Mouse (Mus musculus): ENCODE results near the gene Pcp2. TPM values are rescaled to one million over a fixed set of nuclear protein-coding genes. Genes with fewer than 3 reads are reported as not detected.

Gene Pcp2
- polyA plus RNA-seq, 1 experiment from 2014 or later: not detected

- peaks cover 0 to 2% of the 10 kb centered on the region in 2 experiments; a peak in 1 of 4 replicates for H3K4me1 ChIP-seq (ENCODE audit: control insufficient read depth in 2 of 2, insufficient read depth in 2 of 2, low read length in 2 of 2)
- no peak overlapping the region for H3K27ac ChIP-seq (replicated peaks in 1 of 2; ENCODE audit: control insufficient read depth in 1 of 2, insufficient read depth in 1 of 2, low read depth in 2 of 2, low read length in 2 of 2)
- H3K9me3 ChIP-seq (ENCODE audit: control insufficient read depth, low read length): no peaks in the 10 kb centered on the region
- 44% methylated on average over 1 of the region's 1 CpGs for WGBS
- 0 out of 2 replicates have a peak, but pooled peaks cover 4% of the 10 kb centered on the region for H3K36me3 ChIP-seq (ENCODE audit: control insufficient read depth, insufficient read depth, low read length)
- no peak for ATAC-seq (ENCODE audit: insufficient number of reproducible peaks, insufficient read depth, low FRiP score, low read depth)
- H3K4me2 ChIP-seq (ENCODE audit: low read length): no peak overlapping the region
- no peak overlapping the region for H3K9ac ChIP-seq (ENCODE audit: low read length)
- H3K4me3 ChIP-seq (ENCODE audit: control insufficient read depth in 1 of 2, insufficient read depth in 1 of 2, low read depth in 1 of 2, low read length in 2 of 2): no peak overlapping the region
- no peaks in the 10 kb centered on the region for H3K27me3 ChIP-seq (ENCODE audit: control insufficient read depth, insufficient read depth, low read length)
Measured at GRCm38 (mm10) chr8:3599219-3599618, 26.1 kb downstream of the Pcp2 start.

- Histone ChIP-seq H3K4me2 (ENCODE audit: low read length) (no peak overlapping the region), H3K27me3 (ENCODE audit: control insufficient read depth, insufficient read depth, low read length) (no peaks in the 10 kb centered on the region), H3K9ac (ENCODE audit: low read length) (no peak overlapping the region), H3K4me3 (ENCODE audit: control insufficient read depth in 1 of 2, insufficient read depth in 1 of 2, low read depth in 1 of 2, low read length in 2 of 2) (no peak overlapping the region), H3K9me3 (ENCODE audit: control insufficient read depth, low read length) (no peaks in the 10 kb centered on the region), H3K4me1 (ENCODE audit: control insufficient read depth in 2 of 2, insufficient read depth in 2 of 2, low read length in 2 of 2) (peaks cover 2% of the 10 kb centered on the region in 2 experiments; a peak in 2 of 4 replicates), H3K27ac (replicated peaks in 1 of 2; ENCODE audit: control insufficient read depth in 1 of 2, insufficient read depth in 1 of 2, low read depth in 2 of 2, low read length in 2 of 2) (no peak overlapping the region), H3K36me3 (ENCODE audit: control insufficient read depth, insufficient read depth, low read length) (no peaks in the 10 kb centered on the region)
- ATAC-seq (ENCODE audit: insufficient number of reproducible peaks, insufficient read depth, low FRiP score, low read depth): no peak
- 80% methylated on average over 3 of the region's 3 CpGs for WGBS
Measured at GRCm38 (mm10) chr8:3598054-3598453, 27.3 kb downstream of the Pcp2 start.

- H3K4me3 ChIP-seq (ENCODE audit: control insufficient read depth in 1 of 2, insufficient read depth in 1 of 2, low read depth in 1 of 2, low read length in 2 of 2): no peak overlapping the region
- H3K9me3 ChIP-seq (ENCODE audit: control insufficient read depth, low read length): no peaks in the 10 kb centered on the region
- no peak overlapping the region for H3K4me2 ChIP-seq (ENCODE audit: low read length)
- 79% methylated on average over 2 of the region's 2 CpGs for WGBS
- ATAC-seq (ENCODE audit: insufficient number of reproducible peaks, insufficient read depth, low FRiP score, low read depth): no peak
- no peaks in the 10 kb centered on the region for H3K27me3 ChIP-seq (ENCODE audit: control insufficient read depth, insufficient read depth, low read length)
- no peak overlapping the region for H3K9ac ChIP-seq (ENCODE audit: low read length)
- no peaks in the 10 kb centered on the region for H3K36me3 ChIP-seq (ENCODE audit: control insufficient read depth, insufficient read depth, low read length)
- H3K27ac ChIP-seq (replicated peaks in 1 of 2; ENCODE audit: control insufficient read depth in 1 of 2, insufficient read depth in 1 of 2, low read depth in 2 of 2, low read length in 2 of 2): no peak overlapping the region
- H3K4me1 ChIP-seq (ENCODE audit: control insufficient read depth in 2 of 2, insufficient read depth in 2 of 2, low read length in 2 of 2): peaks cover 0 to 2% of the 10 kb centered on the region in 2 experiments; a peak in 1 of 4 replicates
Measured at GRCm38 (mm10) chr8:3594466-3594865, 30.9 kb downstream of the Pcp2 start.

- Histone ChIP-seq H3K4me2 (ENCODE audit: low read length) (no peak overlapping the region), H3K4me3 (ENCODE audit: control insufficient read depth in 1 of 2, insufficient read depth in 1 of 2, low read depth in 1 of 2, low read length in 2 of 2) (no peak overlapping the region), H3K36me3 (ENCODE audit: control insufficient read depth, insufficient read depth, low read length) (no peaks in the 10 kb centered on the region), H3K27me3 (ENCODE audit: control insufficient read depth, insufficient read depth, low read length) (no peaks in the 10 kb centered on the region), H3K9ac (ENCODE audit: low read length) (no peak overlapping the region), H3K9me3 (ENCODE audit: control insufficient read depth, low read length) (no peaks in the 10 kb centered on the region), H3K4me1 (ENCODE audit: control insufficient read depth in 2 of 2, insufficient read depth in 2 of 2, low read length in 2 of 2) (peaks cover 0 to 2% of the 10 kb centered on the region in 2 experiments; a peak in 1 of 4 replicates), H3K27ac (replicated peaks in 1 of 2; ENCODE audit: control insufficient read depth in 1 of 2, insufficient read depth in 1 of 2, low read depth in 2 of 2, low read length in 2 of 2) (no peak overlapping the region)
- WGBS: 41% methylated on average over 3 of the region's 3 CpGs
- no peak for ATAC-seq (ENCODE audit: insufficient number of reproducible peaks, insufficient read depth, low FRiP score, low read depth)
Measured at GRCm38 (mm10) chr8:3593470-3593869, 31.9 kb downstream of the Pcp2 start.

- no peak overlapping the region for H3K27ac ChIP-seq (replicated peaks in 1 of 2; ENCODE audit: control insufficient read depth in 1 of 2, insufficient read depth in 1 of 2, low read depth in 2 of 2, low read length in 2 of 2)
- H3K4me2 ChIP-seq (ENCODE audit: low read length): peak overlapping the region; percentile 99
- peak overlapping the region; percentile 79 for H3K9ac ChIP-seq (ENCODE audit: low read length)
- H3K36me3 ChIP-seq (ENCODE audit: control insufficient read depth, insufficient read depth, low read length): no peaks in the 10 kb centered on the region
- no peaks in the 10 kb centered on the region; a peak in 1 of 4 replicates for H3K4me1 ChIP-seq (ENCODE audit: control insufficient read depth in 2 of 2, insufficient read depth in 2 of 2, low read length in 2 of 2)
- no peak for ATAC-seq (ENCODE audit: insufficient number of reproducible peaks, insufficient read depth, low FRiP score, low read depth)
- H3K4me3 ChIP-seq (ENCODE audit: control insufficient read depth in 1 of 2, insufficient read depth in 1 of 2, low read depth in 1 of 2, low read length in 2 of 2): peak overlapping the region; percentile 78 to 88
- WGBS: 13% methylated on average over 11 of the region's 11 CpGs
- no peaks in the 10 kb centered on the region for H3K9me3 ChIP-seq (ENCODE audit: control insufficient read depth, low read length)
- H3K27me3 ChIP-seq (ENCODE audit: control insufficient read depth, insufficient read depth, low read length): peaks cover 14% of the 10 kb centered on the region
Measured at GRCm38 (mm10) chr8:3588258-3588633, 37.1 kb downstream of the Pcp2 start.

GRCm38 (mm10) chr8:3587391-3588257 lies 37.7 kb downstream of the Pcp2 start:
- Histone ChIP-seq H3K27ac (replicated peaks in 1 of 2; ENCODE audit: control insufficient read depth in 1 of 2, insufficient read depth in 1 of 2, low read depth in 2 of 2, low read length in 2 of 2) (no peak overlapping the region), H3K9ac (ENCODE audit: low read length) (peak overlapping the region; percentile 79), H3K4me1 (ENCODE audit: control insufficient read depth in 2 of 2, insufficient read depth in 2 of 2, low read length in 2 of 2) (no peaks in the 10 kb centered on the region; a peak in 1 of 4 replicates), H3K36me3 (ENCODE audit: control insufficient read depth, insufficient read depth, low read length) (no peaks in the 10 kb centered on the region), H3K9me3 (ENCODE audit: control insufficient read depth, low read length) (no peaks in the 10 kb centered on the region), H3K4me3 (ENCODE audit: control insufficient read depth in 1 of 2, insufficient read depth in 1 of 2, low read depth in 1 of 2, low read length in 2 of 2) (peak overlapping the region; percentile 78 to 88), H3K4me2 (ENCODE audit: low read length) (peak overlapping the region; percentile 99), H3K27me3 (ENCODE audit: control insufficient read depth, insufficient read depth, low read length) (peaks cover 14% of the 10 kb centered on the region)
- 0 out of 2 replicates have a peak, but pooled peaks have one; percentile 18 for ATAC-seq (ENCODE audit: insufficient number of reproducible peaks, insufficient read depth, low FRiP score, low read depth)
- under 1% methylated on average over 72 of the region's 77 CpGs for whole genome bisulfite sequencing

GRCm38 (mm10) chr8:3586993-3587390 lies 38.4 kb downstream of the Pcp2 start, which contains the start of gene Camsap3:
Gene Camsap3 (plus strand): TSS chr8:3587293.
- Histone ChIP-seq H3K4me2 (ENCODE audit: low read length) (peak within 1 kb of the TSS; percentile 99), H3K4me3 (ENCODE audit: control insufficient read depth in 1 of 2, insufficient read depth in 1 of 2, low read depth in 1 of 2, low read length in 2 of 2) (peak within 1 kb of the TSS; percentile 78 to 88), H3K9ac (ENCODE audit: low read length) (peak within 1 kb of the TSS; percentile 79), H3K36me3 (ENCODE audit: control insufficient read depth, insufficient read depth, low read length) (no peaks in the 10 kb centered on the region), H3K27me3 (ENCODE audit: control insufficient read depth, insufficient read depth, low read length) (peaks cover 14% of the 10 kb centered on the region), H3K27ac (replicated peaks in 1 of 2; ENCODE audit: control insufficient read depth in 1 of 2, insufficient read depth in 1 of 2, low read depth in 2 of 2, low read length in 2 of 2) (no peak within 1 kb of the TSS), H3K4me1 (ENCODE audit: control insufficient read depth in 2 of 2, insufficient read depth in 2 of 2, low read length in 2 of 2) (no peaks in the 10 kb centered on the region; a peak in 1 of 4 replicates), H3K9me3 (ENCODE audit: control insufficient read depth, low read length) (no peaks in the 10 kb centered on the region)
- no peak for ATAC-seq (ENCODE audit: insufficient number of reproducible peaks, insufficient read depth, low FRiP score, low read depth)
- WGBS: 6% methylated on average over 7 of the region's 7 CpGs

Data from heart, embryonic 14.5 days (tissue).